Mouse (Mus musculus): ENCODE measurements at regions not wholly inside any gene's neighbourhood (a gene's known extent, or its start where the extent isn't known, plus 50 kb on each side); places are given as distances from the start of the nearest gene placed in this dataset.

- DNase-seq, result no peak
These were observed 579.5 kb downstream of the Eepd1 start for GRCm38 (mm10) chr9:26060834-26061233.

- DNase-seq, result no peak
These were observed 595.7 kb downstream of the Eepd1 start for GRCm38 (mm10) chr9:26077057-26077456.

GRCm38 (mm10) chr9:26086524-26086923 is 605.2 kb downstream of the Eepd1 start:
- no peak for DNase-seq

- DNase-seq, result no peak
These were observed 610.8 kb downstream of the Eepd1 start for GRCm38 (mm10) chr9:26092061-26092687.

- DNase-seq, result no peak
These were observed 622.8 kb downstream of the Eepd1 start for GRCm38 (mm10) chr9:26104136-26104535.

- DNase-seq, result peak; percentile 41
These were observed 611.5 kb upstream of the B3gat1 start for GRCm38 (mm10) chr9:26121986-26122385.

- no peak for DNase-seq
These were observed 598.9 kb upstream of the B3gat1 start for GRCm38 (mm10) chr9:26134587-26134986.

Measured in lung, postnatal 10 days (tissue).